Mouse (Mus musculus) embryonic fibroblast, embryonic 13.5 days (primary cell): Measurements from ENCODE around the gene Zfp324. TPM values are rescaled to one million over a fixed set of nuclear protein-coding genes. Genes with fewer than 3 reads are reported as not detected.

Experiments used
- H3K27ac ChIP-seq: 2 replicates; pipeline ENCODE4 v1.5.1; 2012; ENCODE audit warnings: low read length, control low read depth, inconsistent platforms; ENCODE audit not compliant: insufficient read depth
- H3K4me1 ChIP-seq: 2 replicates; pipeline ENCODE4 v1.6.1; 2011; ENCODE audit warnings: low read length; ENCODE audit not compliant: control insufficient read depth, insufficient read depth
- H3K4me3 ChIP-seq: 2 replicates; pipeline ENCODE4 v1.5.1; 2011; ENCODE audit warnings: mild to moderate bottlenecking, control low read depth, low read length; ENCODE audit not compliant: insufficient read depth
- CTCF ChIP-seq: IDR thresholded peaks from 2 replicates; pipeline ENCODE4 v1.5.1; 2011; ENCODE audit warnings: mild to moderate bottlenecking, control low read depth, low read length, moderate library complexity, borderline replicate concordance; ENCODE audit not compliant: insufficient read depth
- POLR2A ChIP-seq: IDR thresholded peaks from 2 replicates; pipeline ENCODE4 v1.6.1; 2011; ENCODE audit warnings: low read depth, mild to moderate bottlenecking, control low read depth, low read length, moderate library complexity
- polyA plus RNA-seq: library from polyadenylated mRNA; stranded (reverse); fragments of >200 nt; gene quantifications from 2 replicates; pipeline ENCODE4 v1.2.4, GENCODE M21; 2011; ENCODE audit warnings: low read depth; ENCODE audit not compliant: missing spikeins, insufficient read length

The Zfp324 gene
- polyA plus RNA-seq, 1 experiment = 6.9 TPM

GRCm38 (mm10) chr7:12995862-12996261 lies 30.2 kb downstream of the Zfp324 start:
- no peak overlapping the region for H3K4me3 ChIP-seq
- H3K27ac ChIP-seq = no peak overlapping the region
- TF ChIP-seq CTCF (no peak), POLR2A (no peak)
- no peaks in the 10 kb centered on the region for H3K4me1 ChIP-seq

DNA sequence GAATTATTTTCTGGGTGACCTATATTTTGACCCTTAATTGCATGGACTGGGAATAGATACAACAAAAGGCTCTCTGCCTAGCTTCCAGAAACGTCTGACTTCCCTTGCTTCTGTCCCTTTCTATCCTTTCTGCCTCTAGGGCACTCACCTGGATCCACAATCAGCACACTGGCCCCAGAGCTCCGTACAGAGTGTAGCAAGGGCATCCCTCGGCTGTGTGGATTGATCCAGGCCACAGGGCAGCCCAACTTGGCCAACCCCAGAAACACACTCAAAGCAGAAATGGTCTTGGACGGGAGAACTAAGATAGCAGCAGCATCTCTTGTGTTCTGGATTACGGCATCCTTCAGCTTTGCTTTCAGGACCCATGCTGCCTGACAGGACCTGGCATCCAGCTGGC lies 31.6 kb downstream of the Zfp324 start:
- Histone ChIP-seq H3K27ac (no peak overlapping the region), H3K4me3 (no peak overlapping the region), H3K4me1 (no peaks in the 10 kb centered on the region)
- TF ChIP-seq POLR2A (no peak), CTCF (no peak)

DNA sequence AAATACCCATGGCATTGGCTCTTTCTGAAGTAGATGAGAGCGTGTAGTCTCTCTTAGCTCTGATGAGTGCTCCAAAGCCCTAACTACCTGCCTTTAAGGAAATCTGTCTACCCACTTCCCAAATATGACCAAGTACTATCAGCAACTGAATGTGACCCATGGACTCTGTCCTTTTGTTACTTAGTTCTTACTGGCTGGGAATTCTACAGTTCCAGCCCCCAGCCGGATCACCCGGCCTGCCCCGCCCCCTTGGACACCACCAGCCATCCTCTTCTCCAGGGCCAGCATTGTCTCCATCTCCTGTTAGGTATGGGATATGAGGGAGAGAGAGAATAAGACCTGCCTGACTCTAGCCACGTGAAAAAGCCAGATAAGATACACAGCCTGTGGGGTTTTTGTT lies 32.4 kb downstream of the Zfp324 start, which contains the start of gene Slc27a5:
Gene Slc27a5 (minus strand): TSS at position 140 of the 400 bp plus-strand sequence.
- TF ChIP-seq POLR2A (no peak), CTCF (no peak)
- no peak within 1 kb of the TSS for H3K27ac ChIP-seq
- no peaks in the 10 kb centered on the region for H3K4me1 ChIP-seq
- no peak within 1 kb of the TSS for H3K4me3 ChIP-seq

DNA sequence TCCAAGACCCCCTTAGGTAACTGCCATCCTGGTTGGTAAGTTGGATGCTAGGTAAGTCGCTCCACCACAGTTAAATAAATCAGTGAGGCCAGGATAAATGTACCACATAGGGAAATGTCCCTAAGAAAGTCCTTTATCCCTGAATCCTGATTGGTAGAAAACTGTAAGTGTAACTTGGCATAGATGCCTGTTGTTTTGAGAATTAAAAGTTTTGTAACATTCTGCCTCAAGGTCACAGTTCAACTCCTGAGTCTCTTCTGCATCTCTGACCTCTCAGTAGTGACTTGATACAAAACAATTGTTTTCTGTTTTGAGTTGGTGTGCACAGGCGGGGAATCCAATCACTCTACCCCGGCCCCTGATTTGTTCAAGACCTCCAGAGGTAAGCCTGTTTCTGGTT lies 33.2 kb downstream of the Zfp324 start, which contains the start of gene Trim28:
Gene Trim28 (plus strand): TSS at position 264 of the 400 bp plus-strand sequence.
- Histone ChIP-seq H3K27ac (no peak within 1 kb of the TSS), H3K4me3 (no peak within 1 kb of the TSS), H3K4me1 (no peaks in the 10 kb centered on the region)
- TF ChIP-seq POLR2A = no peak
- TF ChIP-seq CTCF = no peak

DNA sequence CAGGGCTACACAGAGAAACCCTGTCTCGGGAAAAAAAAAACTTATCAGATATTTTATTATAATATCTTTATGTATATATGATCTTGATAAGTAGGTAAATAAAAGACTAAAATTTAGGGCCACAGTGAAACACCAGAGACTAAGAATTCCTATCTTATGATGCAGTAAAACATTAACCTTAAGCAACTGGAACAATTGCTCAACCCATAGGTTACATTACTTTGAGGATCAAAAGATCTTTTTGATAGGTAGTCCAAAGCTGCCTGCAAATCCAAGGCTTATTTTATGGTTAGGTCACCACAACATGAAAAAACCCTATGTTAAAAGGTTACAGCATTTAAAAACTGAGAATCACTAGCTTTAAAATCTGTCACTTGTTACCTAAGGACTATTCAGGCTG lies 35.9 kb downstream of the Zfp324 start:
- Histone ChIP-seq H3K4me3 (no peak overlapping the region), H3K4me1 (no peaks in the 10 kb centered on the region), H3K27ac (no peak overlapping the region)
- no peak for TF ChIP-seq CTCF
- no peak for TF ChIP-seq POLR2A

- TF ChIP-seq POLR2A (no peak), CTCF (no peak)
- H3K27ac ChIP-seq = no peak overlapping the region
- H3K4me1 ChIP-seq = peaks cover 2% of the 10 kb centered on the region; the same call in 1 of the 2 replicates
- no peak overlapping the region for H3K4me3 ChIP-seq
Measured at GRCm38 (mm10) chr7:13003380-13003779, 37.7 kb downstream of the Zfp324 start.

- H3K4me1 ChIP-seq = peaks cover 3% of the 10 kb centered on the region; the same call in 1 of the 2 replicates
- no peak overlapping the region for H3K4me3 ChIP-seq
- TF ChIP-seq POLR2A (no peak), CTCF (no peak)
- no peak overlapping the region for H3K27ac ChIP-seq
Measured at GRCm38 (mm10) chr7:13006011-13006410, 40.4 kb downstream of the Zfp324 start.

DNA sequence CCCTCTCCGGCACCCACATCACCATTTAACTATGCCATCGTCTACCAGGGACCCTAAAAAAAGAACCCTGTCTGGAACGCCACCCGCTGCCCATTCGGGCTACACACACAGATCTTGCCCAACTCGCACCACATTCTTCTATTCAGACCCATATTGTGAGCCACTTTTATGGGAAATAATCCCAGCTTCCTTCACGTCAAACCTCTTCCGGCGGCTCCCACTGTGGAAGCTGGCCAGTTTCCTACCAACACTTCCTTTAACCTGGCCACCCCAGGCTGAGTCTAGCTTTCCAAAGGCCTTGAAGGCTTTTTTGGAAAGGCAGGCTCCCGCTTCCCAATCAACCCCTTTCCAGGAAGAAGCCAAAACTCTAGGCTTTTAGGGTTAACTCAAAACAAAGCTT lies 40.9 kb downstream of the Zfp324 start:
- H3K27ac ChIP-seq = no peak overlapping the region
- TF ChIP-seq CTCF (no peak), POLR2A (no peak)
- peaks cover 3% of the 10 kb centered on the region; the same call in 1 of the 2 replicates for H3K4me1 ChIP-seq
- H3K4me3 ChIP-seq = no peak overlapping the region

GRCm38 (mm10) chr7:13007341-13008092 lies 41.9 kb downstream of the Zfp324 start:
- H3K4me3 ChIP-seq = no peak overlapping the region
- H3K27ac ChIP-seq = no peak overlapping the region
- TF ChIP-seq CTCF (no peak), POLR2A (no peak)
- peaks cover 3% of the 10 kb centered on the region; the same call in 1 of the 2 replicates for H3K4me1 ChIP-seq
